Mouse (Mus musculus): ENCODE results near the gene Dph5. TPM values are rescaled to one million over a fixed set of nuclear protein-coding genes. Genes with fewer than 3 reads are reported as not detected.

Dph5 gene
- total RNA-seq, 2 experiments from 2014 or later: 8.7 to 11.4 TPM

- DNase-seq: no peak
Measured at GRCm38 (mm10) chr3:115953088-115953487, 65.5 kb downstream of the Dph5 start.

DNA sequence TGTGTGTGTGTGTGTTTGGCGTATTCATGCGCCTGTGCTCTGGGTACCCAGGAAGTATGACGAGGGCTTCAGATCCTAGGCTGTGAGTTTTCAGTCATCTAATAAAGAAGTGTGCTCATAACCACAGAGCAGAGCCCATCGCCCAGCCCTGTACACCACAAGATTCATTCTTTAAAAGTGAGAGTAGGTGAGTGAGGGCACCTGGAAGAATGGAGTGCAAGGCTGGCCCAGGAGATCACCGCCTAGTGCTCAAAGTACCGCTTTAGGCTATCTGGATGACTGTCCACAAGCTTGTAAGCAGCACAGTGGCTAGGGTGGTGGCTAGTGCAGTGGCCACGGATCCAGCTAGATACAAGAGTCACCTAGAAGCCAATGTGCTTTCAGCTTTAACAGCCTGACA is 69.6 kb downstream of the Dph5 start:
- DNase-seq: no peak

DNA sequence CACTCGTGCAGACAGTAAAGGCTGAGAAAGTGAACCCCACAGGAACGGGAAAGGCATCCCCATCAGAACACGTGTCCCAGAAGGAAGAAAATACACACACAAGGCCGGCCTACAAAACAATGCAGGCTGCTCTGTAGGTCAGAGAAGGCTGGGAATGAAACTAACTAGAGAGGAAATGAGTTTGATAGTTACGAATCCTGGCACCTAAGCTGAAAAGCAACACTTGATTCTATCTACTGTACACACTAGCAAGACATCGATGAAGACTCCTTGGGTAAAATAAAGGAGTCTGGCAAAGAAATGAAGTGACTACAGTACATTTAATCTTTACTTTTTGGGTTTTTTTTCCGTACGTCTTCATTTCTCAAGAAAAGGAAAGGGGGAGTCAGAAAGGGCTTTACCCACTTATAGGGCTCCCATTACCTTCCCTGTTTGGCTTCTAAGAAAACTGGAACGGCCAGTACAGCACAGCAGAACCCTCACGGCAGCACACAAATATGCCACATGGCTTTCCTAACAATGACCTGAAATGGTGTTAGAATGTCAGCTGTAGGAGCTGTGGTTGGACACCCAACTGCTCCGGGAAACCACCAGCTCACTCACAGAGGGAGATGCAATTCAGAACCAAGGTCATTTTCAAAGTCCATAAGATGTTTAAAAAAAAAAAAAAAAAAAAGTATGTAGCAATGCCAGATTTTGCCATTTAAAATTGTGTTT is 73.8 kb downstream of the Dph5 start:
- no peak for DNase-seq

GRCm38 (mm10) chr3:115962028-115962415 is 74.4 kb downstream of the Dph5 start:
- no peak for DNase-seq

DNA sequence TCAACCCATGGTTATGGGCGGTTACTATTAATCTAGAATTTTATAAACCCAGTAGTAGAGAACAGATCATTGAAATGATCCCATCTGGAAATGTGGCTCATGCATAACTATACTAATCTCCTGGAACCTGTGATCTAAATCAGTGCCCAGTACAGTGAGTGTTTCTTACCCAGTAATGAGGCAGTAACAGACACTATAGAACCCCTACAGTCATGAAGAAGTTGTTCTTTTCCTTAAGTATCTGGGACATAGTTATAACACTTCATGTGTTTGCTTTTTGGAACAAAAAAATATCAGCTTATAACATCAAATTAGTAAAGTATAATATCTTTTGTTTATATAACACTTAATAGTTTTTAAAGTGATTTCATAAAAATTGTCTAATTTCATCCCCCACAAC is 76.0 kb downstream of the Dph5 start:
- DNase-seq: no peak

- DNase-seq: no peak
Measured at GRCm38 (mm10) chr3:115964071-115964470, 76.4 kb downstream of the Dph5 start.

DNA sequence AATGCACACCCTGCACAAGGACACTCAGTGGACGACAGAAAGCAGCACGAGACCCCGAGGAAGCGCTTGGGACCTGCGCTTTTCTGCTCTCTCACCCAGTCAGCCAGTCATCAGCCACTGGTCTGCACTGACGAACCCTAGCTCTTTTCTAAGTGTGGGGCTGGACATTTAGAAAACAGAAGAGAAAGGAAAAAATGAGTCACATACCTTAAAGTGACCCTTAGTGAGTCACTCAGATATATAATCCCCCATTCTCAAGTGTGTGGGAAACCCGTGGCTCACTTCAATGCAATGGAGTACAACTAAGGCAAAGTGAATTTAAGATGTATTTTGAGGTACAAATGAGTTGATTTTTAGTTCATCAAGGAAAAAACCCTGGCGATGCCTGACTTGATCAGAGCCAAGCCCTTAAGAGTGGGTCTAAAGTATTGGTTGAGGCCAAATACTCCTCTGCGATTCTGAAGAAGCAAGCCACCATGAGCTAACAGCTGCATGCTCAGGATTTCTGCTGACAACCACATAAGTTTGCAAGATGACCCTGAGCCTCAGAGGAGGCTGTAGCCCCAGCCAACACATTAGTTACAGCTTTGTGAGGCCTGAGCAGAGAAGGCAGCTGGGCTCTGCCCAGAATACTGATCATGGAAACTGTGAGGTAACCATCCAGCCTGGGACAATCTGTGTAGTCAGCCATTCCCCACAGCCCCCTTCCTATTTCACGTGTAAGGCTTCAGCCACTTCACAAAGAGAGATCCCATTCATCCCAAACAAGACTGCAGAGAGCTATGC is 81.3 kb downstream of the Dph5 start:
- DNase-seq: peak; percentile 48

DNA sequence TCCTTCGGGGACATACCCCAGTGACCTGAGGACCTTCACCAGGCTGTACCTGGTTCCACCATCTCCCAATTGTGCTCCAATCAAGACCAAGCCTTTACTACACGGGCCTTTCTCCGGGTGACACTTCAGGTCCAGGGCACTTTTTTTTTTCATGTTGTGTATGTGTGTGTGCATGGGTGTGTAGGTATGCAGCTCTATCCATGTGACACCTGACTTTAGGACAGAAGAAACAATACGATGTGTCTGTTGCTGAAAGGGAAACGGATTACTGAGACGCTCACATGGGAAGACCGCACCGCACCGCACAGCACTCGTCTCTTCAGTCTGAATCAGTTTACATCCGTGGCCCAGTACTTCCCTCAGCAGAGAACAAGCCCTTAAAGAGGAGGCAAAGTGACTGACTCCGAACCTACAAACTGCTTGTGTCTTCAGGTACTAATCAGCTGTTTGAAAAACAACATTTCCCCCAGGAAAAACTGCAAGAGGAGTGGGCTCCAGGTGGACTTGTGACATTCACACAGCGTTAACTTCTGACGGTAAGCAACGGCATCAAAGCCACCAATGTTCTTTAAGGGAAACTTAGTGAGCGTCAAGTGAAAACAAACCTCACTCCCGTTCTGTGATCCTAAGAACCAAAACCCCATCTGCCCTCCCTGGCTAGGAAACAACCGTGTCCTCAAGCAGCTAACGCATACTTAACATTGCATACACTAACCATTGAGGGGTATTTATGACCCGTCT is 83.6 kb downstream of the Dph5 start:
- DNase-seq: no peak

DNA sequence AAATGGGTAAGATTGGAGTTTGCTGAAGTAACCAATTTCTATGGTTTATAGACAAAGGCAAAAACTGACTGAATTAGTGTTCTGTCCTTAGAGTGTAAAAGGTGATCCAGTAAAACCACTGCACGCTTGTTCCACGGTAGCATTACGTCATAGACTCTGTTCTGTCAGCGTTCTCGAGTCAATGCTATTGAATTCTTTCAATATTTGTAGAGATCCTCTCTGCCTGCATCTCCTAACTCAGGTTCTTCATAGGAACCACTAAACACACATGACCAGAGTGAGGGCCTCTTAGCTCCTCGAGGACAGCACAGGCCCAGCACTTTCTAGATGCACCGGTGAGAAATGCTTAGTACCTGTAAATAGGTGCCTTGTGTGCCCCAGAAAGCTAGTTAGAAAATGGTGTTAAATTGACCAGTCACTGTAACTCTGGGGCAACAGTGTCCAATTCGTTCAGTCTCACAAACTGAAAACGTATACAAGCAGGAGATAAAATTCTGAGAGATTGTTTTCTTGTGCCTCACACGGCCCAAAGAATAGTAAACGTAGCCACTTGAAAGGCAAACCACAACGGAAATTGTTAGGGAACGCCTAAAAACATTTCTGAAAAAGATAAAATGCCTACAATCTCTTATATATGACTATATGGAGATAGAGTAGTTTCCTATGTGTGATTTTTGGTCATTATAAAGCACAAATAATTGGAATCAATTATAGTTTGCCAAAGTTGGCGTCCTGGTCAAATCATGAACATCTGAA is 84.4 kb downstream of the Dph5 start:
- DNase-seq: no peak

DNA sequence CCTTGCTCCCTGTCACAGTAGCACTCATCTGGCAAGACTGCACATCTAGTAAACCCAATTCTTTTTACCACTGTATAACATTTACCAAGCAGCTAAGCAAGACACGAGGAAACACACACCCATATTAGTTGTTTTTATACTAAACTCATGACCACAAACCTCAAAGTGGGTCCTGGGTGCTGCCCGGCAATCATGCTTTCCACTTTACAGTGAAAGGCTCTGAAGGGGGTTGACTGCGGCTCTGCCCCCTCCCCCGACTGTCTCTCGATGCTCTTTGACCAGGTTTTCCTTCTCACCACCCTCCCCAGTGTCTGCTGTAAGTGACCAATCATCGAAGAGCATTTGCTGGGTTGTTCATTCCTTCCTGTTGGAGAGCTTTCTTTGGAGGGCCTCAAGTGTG is 86.6 kb downstream of the Dph5 start:
- no peak for DNase-seq

DNA sequence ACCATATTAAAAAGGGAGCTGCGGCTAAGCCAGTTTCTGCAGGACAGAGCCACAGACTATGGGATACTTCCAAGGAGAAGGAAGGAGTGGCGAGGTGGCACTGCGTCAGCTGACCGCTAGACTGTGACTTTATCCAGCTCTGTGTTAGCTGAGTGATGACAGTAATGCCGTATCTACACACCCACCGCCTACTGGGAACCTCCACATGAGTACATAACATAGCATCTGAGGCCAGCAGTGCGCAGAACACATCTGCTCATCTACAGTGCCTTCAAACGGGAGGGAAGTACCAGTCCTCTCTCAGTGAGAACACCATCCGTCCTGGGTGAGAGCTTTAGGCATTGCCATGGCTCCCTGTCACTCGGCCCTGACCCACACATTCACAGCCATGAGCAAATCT is 87.4 kb downstream of the Dph5 start:
- peak; percentile 35 for DNase-seq

- DNase-seq: no peak
Measured at GRCm38 (mm10) chr3:115979000-115979399, 91.4 kb downstream of the Dph5 start.

- no peak for DNase-seq
Measured at GRCm38 (mm10) chr3:115983217-115983616, 95.6 kb downstream of the Dph5 start.

Small RNA genes within 50 kb of the gene (microRNA-seq; reads per million reads assigned to microRNA genes)
- 0 reads per million in 2 experiments for gene Mir669n

Other genes with a start within 250 kb of the Dph5 start
- 100 to 1,000 TPM; 103 to 111 TPM for gene S1pr1, start 172.8 kb upstream of the Dph5 start, total RNA-seq (2021)
- gene Slc30a7, start 119.6 kb downstream of the Dph5 start, total RNA-seq (2021): 10 to 100 TPM; 26.7 to 27.0 TPM
- gene Extl2, start 119.6 kb downstream of the Dph5 start, total RNA-seq (2021): 10 to 100 TPM; 18.7 to 19.1 TPM
- 10 to 100 TPM; 28.4 to 31.9 TPM for gene Vcam1, start 241.9 kb downstream of the Dph5 start, total RNA-seq (2021)

Measured in heart, postnatal 4 days (tissue).